Mouse (Mus musculus): ENCODE measurements around the gene Gm10322. TPM values are rescaled to one million over a fixed set of nuclear protein-coding genes. Genes with fewer than 3 reads are reported as not detected.

The Gm10322 gene
- total RNA-seq, 1 experiment from 2014 or later: not detected

- no peak for ATAC-seq (replicated peaks; ENCODE audit: insufficient number of reproducible peaks, low FRiP score, low TSS enrichment, poor library complexity, severe bottlenecking)
Measured at GRCm38 (mm10) chr10:59593826-59594570, 21.9 kb upstream of the Gm10322 start.

GRCm38 (mm10) chr10:59600516-59600915, 15.3 kb upstream of the Gm10322 start:
- no peak for ATAC-seq (replicated peaks; ENCODE audit: insufficient number of reproducible peaks, low FRiP score, low TSS enrichment, poor library complexity, severe bottlenecking)

DNA sequence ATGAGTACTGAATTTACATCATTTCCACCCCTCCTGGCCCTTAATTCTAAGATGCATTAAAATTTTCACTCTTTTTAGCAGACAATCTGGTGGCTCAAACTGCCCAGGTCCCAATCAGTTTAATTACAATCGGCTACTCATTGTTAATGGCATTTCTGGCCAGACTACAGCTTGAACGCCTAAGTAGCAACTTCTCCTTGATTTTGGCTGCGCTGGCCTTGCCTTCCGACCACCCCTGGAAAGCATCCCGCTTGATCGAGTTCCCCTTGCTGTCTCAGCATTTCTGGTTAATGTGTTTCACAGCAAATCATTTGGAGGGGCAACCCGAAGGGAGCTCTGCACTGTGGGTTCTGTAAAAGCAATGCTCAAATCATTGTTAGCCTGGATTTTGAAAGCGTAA, 13.8 kb upstream of the Gm10322 start:
- no peak for ATAC-seq (replicated peaks; ENCODE audit: insufficient number of reproducible peaks, low FRiP score, low TSS enrichment, poor library complexity, severe bottlenecking)

DNA sequence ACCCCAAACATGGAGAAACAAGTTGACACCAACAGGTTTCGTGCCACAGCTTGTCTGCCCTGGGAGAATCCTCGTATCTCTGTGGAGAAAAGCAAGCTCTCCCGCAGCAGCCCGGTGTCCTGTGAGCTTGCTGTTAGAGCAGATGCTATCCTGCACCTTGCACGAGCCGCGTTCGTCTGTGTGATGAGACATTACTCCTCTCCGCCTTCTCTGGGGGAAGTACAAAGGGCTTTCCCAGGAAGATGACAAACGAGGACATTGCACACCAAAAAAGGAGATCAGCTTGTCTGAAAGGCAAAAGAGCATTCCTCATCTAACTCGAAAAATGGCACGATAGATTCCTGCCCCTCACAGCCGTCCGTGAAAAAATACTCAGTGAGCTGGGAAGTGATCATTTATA, 13.0 kb upstream of the Gm10322 start:
- no peak for ATAC-seq (replicated peaks; ENCODE audit: insufficient number of reproducible peaks, low FRiP score, low TSS enrichment, poor library complexity, severe bottlenecking)

DNA sequence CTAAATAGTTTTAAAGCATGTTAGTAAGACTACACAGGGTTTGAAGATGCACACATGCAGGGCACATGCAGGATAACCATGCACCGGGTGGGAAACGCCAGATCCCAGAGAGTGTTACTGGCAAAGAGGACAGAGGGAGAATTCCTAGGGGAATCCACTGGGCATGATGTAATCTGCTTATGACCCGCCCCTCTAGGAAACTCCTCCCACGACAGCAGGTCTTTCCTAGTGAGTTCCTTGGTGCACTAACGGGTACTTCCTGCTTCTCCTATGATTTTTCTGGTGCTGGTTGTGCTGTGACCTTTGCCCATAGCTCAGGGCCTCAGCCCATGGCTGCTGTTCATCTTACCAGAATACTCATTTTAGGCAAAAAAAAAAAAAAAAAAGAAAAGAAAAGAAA, 12.0 kb upstream of the Gm10322 start:
- ATAC-seq (replicated peaks; ENCODE audit: insufficient number of reproducible peaks, low FRiP score, low TSS enrichment, poor library complexity, severe bottlenecking): no peak

DNA sequence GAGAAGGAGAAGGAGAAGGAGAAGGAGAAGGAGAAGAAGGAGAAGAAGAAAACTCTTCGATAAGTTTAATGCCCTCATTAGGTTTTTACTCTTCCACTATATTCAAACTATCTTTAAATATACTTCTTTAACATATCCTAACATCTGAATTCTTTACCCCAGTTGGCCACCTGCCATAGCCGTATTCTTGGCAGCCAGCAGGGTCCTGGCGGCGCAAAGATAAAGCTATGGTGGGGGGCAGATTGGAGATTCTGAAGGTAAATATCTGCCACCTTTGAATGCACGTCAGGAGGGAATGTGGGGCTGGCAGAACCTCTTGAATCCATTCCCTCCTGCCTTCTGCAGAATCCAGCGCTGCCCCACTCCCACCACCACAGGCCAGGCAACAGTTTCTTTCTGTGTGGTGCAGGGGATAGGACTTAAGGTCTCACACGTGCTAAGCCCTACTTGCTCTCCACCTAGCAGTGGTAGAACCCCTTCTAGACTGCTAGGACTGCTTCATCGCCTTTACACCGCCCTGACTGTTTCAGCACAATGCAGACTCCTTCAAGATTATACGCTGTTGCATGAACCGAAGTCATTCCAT, 10.9 kb upstream of the Gm10322 start:
- ATAC-seq (replicated peaks; ENCODE audit: insufficient number of reproducible peaks, low FRiP score, low TSS enrichment, poor library complexity, severe bottlenecking): no peak

GRCm38 (mm10) chr10:59613276-59613675, 2.6 kb upstream of the Gm10322 start:
- no peak for ATAC-seq (replicated peaks; ENCODE audit: insufficient number of reproducible peaks, low FRiP score, low TSS enrichment, poor library complexity, severe bottlenecking)

DNA sequence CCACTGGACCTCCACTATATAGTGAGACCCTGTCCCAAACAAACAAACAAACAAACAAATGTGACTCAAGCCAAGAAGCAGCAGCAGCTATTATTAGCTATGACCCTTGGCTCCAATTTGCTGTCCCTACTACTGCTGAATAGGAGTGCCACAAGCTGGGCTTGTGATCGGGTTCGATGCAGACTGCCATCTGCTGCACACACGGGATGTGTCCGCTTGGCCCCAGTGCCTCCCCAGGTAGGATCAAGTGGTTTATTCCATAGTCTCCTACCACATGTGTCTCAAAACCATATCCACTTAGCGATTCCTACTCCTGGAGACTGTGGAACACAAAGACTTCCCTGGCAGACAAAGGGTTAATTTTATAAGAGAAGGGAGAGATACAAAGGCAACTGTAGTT, 1.7 kb upstream of the Gm10322 start:
- no peak for ATAC-seq (replicated peaks; ENCODE audit: insufficient number of reproducible peaks, low FRiP score, low TSS enrichment, poor library complexity, severe bottlenecking)

- ATAC-seq (replicated peaks; ENCODE audit: insufficient number of reproducible peaks, low FRiP score, low TSS enrichment, poor library complexity, severe bottlenecking): no peak
Measured at GRCm38 (mm10) chr10:59615411-59615810, 452 bp upstream of the Gm10322 start.

GRCm38 (mm10) chr10:59616522-59616921, 659 bp downstream of the Gm10322 start, which contains the start of gene Mcu:
Gene Mcu (minus strand): TSS chr10:59616692.
- ATAC-seq (replicated peaks; ENCODE audit: insufficient number of reproducible peaks, low FRiP score, low TSS enrichment, poor library complexity, severe bottlenecking): peak; percentile 97

DNA sequence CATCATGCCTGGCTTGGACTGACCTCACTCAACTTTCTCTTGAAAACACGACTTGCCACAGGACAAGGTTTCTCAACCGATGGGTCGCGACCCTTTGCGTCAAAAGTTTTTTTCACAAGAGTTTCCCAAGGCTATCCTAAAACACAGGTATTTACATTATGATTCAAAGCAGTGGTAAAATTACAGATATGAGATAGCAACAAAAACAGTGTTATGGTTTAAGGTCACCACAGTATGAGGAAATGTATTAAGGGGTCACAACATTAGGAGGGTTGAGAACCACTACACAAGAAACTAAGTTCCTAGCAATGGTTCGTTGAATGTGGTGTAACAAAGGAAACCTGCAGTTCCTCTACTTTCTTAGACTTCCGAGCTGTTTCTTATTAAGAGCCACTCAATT, 1.9 kb downstream of the Gm10322 start:
- no peak for ATAC-seq (replicated peaks; ENCODE audit: insufficient number of reproducible peaks, low FRiP score, low TSS enrichment, poor library complexity, severe bottlenecking)

GRCm38 (mm10) chr10:59621355-59621754, 5.5 kb downstream of the Gm10322 start:
- no peak for ATAC-seq (replicated peaks; ENCODE audit: insufficient number of reproducible peaks, low FRiP score, low TSS enrichment, poor library complexity, severe bottlenecking)

DNA sequence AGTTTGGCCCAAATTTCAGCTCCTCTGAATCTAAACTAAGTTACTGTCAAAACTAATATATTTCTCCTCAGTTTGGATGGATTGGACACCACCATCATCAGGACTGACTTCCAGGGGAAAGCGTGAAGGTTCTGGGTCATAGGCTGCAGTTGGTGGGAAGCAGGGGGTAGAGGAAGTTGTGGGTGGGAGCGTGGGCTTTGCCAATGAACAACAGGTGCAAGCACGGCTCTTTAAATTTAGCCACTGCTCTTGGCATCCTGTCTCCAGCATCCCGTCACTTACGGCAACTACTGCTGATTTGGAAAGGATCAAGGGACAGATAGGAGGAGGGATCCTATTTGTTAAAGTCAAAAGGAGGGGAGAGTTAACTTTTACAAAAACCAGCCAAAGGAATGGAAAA, 7.6 kb downstream of the Gm10322 start:
- no peak for ATAC-seq (replicated peaks; ENCODE audit: insufficient number of reproducible peaks, low FRiP score, low TSS enrichment, poor library complexity, severe bottlenecking)

DNA sequence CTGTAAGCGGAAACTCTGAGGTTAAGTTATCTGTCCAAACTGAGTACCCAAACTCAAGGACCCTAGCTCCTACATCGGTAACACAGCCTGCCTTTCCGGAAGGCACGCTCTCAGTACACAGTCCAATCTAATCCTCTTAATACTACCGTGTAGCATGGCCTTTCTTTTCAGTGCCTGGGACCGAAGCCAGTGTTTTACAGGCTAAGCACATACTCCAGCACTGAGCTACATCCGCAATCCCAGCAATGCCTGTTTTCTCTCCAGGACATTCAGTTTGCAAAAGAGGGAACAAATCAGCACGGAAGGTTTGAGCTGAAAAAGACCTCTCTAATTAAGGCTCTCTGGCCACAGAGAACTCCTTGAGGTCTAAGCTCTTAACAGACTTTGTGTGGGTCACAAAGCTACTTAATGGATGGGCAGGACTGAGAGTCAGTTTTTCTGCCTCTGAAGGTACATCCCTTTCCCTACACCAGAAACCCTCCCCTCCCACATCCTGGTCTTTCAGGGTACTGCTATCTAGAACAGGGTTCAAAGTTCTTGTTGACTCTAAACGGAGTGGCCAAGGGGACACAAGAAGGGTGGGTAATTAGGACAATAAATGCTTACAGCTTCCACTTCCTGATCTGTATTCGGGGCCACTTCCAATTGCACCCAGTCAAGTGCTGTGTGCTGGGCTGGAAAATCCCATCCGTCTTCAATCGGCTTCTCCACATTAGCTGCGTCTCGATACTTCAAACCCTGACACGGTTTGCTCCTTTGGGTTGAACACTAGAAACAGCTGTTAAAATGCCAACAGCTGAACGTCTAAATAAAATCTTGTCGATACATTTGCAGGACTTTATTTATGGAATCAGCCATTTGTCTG, 13.0 kb downstream of the Gm10322 start:
- ATAC-seq (replicated peaks; ENCODE audit: insufficient number of reproducible peaks, low FRiP score, low TSS enrichment, poor library complexity, severe bottlenecking): no peak

DNA sequence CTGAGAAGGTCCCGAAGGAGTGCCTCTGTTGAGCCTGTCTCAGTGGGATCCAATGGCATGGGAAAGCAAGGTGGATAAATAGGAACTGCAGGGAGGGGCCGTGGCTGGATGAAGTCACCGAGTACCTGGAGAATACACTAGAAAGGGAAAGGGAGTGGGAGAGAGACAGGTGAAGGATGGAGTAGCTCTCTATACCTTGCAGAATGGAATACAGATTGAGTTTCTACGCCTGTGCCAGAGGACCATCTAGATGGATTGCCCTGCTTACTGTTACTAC, 13.6 kb downstream of the Gm10322 start:
- ATAC-seq (replicated peaks; ENCODE audit: insufficient number of reproducible peaks, low FRiP score, low TSS enrichment, poor library complexity, severe bottlenecking): no peak

DNA sequence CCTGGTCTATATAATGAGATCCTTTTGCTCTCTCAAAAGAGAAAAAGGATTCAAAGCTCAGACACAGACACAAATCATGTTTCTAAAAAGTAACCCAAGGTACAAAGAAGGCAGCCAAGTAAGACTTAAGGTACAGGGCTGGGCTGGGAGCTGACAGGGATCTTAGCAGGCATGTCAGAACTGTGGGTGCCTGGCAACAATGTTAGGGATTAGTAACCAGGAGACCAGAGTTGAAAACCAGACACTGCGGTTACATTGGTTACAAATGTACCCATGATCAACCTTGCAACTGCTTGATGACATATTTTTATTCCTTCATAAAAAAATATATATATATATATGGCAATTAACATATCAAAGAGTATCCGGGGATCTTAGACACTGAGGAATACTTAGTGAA, 20.2 kb downstream of the Gm10322 start:
- no peak for ATAC-seq (replicated peaks; ENCODE audit: insufficient number of reproducible peaks, low FRiP score, low TSS enrichment, poor library complexity, severe bottlenecking)

- peak; percentile 59; the same call in 1 of the 2 replicates for ATAC-seq (replicated peaks; ENCODE audit: insufficient number of reproducible peaks, low FRiP score, low TSS enrichment, poor library complexity, severe bottlenecking)
Measured at GRCm38 (mm10) chr10:59636751-59637533, 21.1 kb downstream of the Gm10322 start.

DNA sequence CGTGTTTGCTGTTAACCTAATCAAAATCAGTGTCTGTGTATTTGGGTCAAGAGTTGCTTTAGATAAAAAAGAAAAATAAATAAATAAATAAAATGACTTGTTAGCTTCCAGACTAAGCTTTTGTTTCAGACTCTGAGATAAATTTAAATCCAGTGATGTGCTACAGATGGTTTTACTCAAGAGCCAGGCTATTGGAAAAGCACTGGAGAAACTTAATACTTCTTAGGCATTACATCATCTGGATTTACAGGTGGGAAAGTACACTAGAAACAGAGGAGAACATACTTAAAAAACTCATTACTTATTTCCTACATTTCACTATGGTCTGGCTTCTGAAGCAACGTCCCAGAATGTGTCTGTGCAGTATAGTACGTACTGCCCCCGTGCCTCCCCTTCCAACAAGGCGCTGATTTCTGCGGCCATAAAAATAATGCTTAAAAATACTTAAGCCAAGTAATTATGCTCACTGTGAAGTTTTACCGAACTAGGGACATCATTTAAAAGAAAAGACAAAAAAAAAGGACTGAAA, 21.8 kb downstream of the Gm10322 start:
- no peak for ATAC-seq (replicated peaks; ENCODE audit: insufficient number of reproducible peaks, low FRiP score, low TSS enrichment, poor library complexity, severe bottlenecking)

DNA sequence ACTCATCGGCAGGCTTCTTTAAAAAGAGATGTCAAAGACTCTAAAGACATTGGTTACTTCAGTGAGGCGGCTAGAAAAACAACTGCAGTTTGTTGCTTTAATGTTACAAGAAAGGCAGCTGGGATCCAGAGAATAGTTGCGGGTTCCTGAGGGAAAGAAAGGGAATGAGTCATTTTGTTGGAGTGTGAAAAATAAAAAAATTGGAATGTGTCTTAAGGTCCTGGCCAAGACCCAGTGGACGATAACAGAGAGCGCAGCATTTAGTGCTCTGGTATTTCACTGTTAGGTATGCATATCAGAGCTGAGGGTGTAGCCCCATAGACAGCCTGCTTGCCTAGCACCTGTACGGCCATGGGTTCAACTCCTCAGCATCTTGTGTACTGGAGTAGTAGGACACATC, 22.7 kb downstream of the Gm10322 start:
- no peak for ATAC-seq (replicated peaks; ENCODE audit: insufficient number of reproducible peaks, low FRiP score, low TSS enrichment, poor library complexity, severe bottlenecking)
